Mouse (Mus musculus) kidney, embryonic 16.5 days (tissue): Measurements from ENCODE around the gene Irx3. TPM values are rescaled to one million over a fixed set of nuclear protein-coding genes. Genes with fewer than 3 reads are reported as not detected.

Experiments
- ATAC-seq: fragments of 200-750 bp; cut with Nextera tagmentation; 2 replicates; pipeline ENCODE4 v1.8.0; 2017; ENCODE audit warnings: moderate TSS enrichment; ENCODE audit not compliant: low FRiP score, low TSS enrichment
- H3K27ac ChIP-seq: fragments of 300-500 bp; sonication (generic); 2 replicates; pipeline ENCODE4 v1.5.1; 2014; ENCODE audit warnings: low read length
- H3K27me3 ChIP-seq: fragments of 300-500 bp; sonication (generic); 2 replicates; pipeline ENCODE4 v1.6.1; 2014; ENCODE audit warnings: low read length, control low read depth, mixed read lengths; ENCODE audit not compliant: insufficient read depth
- H3K36me3 ChIP-seq: fragments of 300-500 bp; sonication (generic); 2 replicates; pipeline ENCODE4 v1.6.1; 2014; ENCODE audit warnings: low read length, control low read depth, mixed read lengths; ENCODE audit not compliant: insufficient read depth
- H3K4me1 ChIP-seq: fragments of 300-500 bp; sonication (generic); 2 replicates; pipeline ENCODE4 v1.6.1; 2014; ENCODE audit warnings: low read length, control low read depth, mixed read lengths; ENCODE audit not compliant: insufficient read depth
- H3K4me2 ChIP-seq: fragments of 300-500 bp; sonication (generic); replicated peaks from 2 replicates; pipeline ENCODE4 v1.6.1; 2014; ENCODE audit warnings: low read depth, low read length
- H3K4me3 ChIP-seq: fragments of 300-500 bp; sonication (generic); 2 replicates; pipeline ENCODE4 v1.5.1; 2014; ENCODE audit warnings: mild to moderate bottlenecking, low read length
- H3K9ac ChIP-seq: fragments of 300-500 bp; sonication (generic); replicated peaks from 2 replicates; pipeline ENCODE4 v1.6.1; 2014; ENCODE audit warnings: low read length
- H3K9me3 ChIP-seq: fragments of 300-500 bp; sonication (generic); 2 replicates; pipeline ENCODE4 v1.6.1; 2016; ENCODE audit warnings: low read length, control low read depth
- WGBS: fragments of 180-500 bp; shearing (Covaris S2); extraction: QIAGEN DNeasy Blood & Tissue Kit; methylation state at CpG from one replicate; pipeline ENCODE4 v1.1.7; 2014; 5-methylcytosine and 5-hydroxymethylcytosine counted together
- polyA plus RNA-seq: library from polyadenylated mRNA; unstranded; fragments of >200 nt; fragmentation: Nextera tagmentation; extraction: Ambion mirVana; gene quantifications from 2 replicates; pipeline ENCODE4 v1.2.1, GENCODE M21; 2015

Gene Irx3
- polyA plus RNA-seq, 1 experiment from 2014 or later = 14.5 TPM

- Histone ChIP-seq H3K4me1 (peaks cover 6% of the 10 kb centered on the region), H3K27ac (no peak overlapping the region), H3K4me3 (no peak overlapping the region), H3K9me3 (0 out of 2 replicates have a peak, but pooled peaks cover 3% of the 10 kb centered on the region), H3K9ac (no peak overlapping the region), H3K36me3 (no peaks in the 10 kb centered on the region), H3K4me2 (no peak overlapping the region), H3K27me3 (0 out of 2 replicates have a peak, but pooled peaks cover 8% of the 10 kb centered on the region)
- no peak for ATAC-seq
- WGBS = 81% methylated on average over 15 of the region's 15 CpGs
Observed at GRCm38 (mm10) chr8:91750096-91750793, 51.6 kb downstream of the Irx3 start.

GRCm38 (mm10) chr8:91749412-91749811 is 52.5 kb downstream of the Irx3 start:
- H3K27ac ChIP-seq = no peak overlapping the region
- no peak for ATAC-seq
- H3K9me3 ChIP-seq = 0 out of 2 replicates have a peak, but pooled peaks cover 3% of the 10 kb centered on the region
- H3K9ac ChIP-seq = no peak overlapping the region
- H3K27me3 ChIP-seq = 0 out of 2 replicates have a peak, but pooled peaks cover 8% of the 10 kb centered on the region
- peaks cover 6% of the 10 kb centered on the region for H3K4me1 ChIP-seq
- no peak overlapping the region for H3K4me3 ChIP-seq
- WGBS = 71% methylated on average over 5 of the region's 5 CpGs
- H3K36me3 ChIP-seq = no peaks in the 10 kb centered on the region
- no peak overlapping the region for H3K4me2 ChIP-seq
